Mouse (Mus musculus): ENCODE data around the gene Olfr218. TPM values are rescaled to one million over a fixed set of nuclear protein-coding genes. Genes with fewer than 3 reads are reported as not detected.
"Not testable (repeated sequence)": the region's sequence is repeated elsewhere in the genome, so short reads cannot be mapped to it uniquely, and the experiment has no call there.

Gene Olfr218
- not detected in 2 replicates for polyA plus RNA-seq (2015; fragmentation: Nextera tagmentation; extraction: Ambion mirVana)

DNA sequence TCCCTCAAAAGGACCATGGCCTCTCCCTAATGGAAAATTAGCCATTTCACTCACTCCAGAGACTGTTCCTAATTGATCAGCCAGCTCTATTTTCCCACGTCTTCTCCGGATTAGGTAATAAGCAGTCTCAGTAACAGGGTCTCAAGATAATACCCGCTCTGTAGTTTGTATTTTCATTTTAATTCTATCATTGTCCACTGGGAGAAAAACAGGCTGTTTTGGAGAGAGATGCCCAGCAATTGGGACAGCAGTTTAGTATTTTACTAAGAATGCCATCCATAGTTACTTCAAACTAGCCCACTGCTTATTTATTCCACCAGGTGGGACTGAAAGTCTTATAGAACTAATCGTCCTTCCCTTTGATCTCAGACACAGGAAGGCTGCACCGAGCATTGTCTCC is at the start of gene Olfr218:
Gene Olfr218, plus strand, starts transcription at position 301 of the 400 bp plus-strand sequence.
- ATAC-seq, result no peak
- WGBS, result 75% methylated on average over 5 of the region's 5 CpGs
- H3K9ac ChIP-seq, result no peak within 1 kb of the TSS

DNA sequence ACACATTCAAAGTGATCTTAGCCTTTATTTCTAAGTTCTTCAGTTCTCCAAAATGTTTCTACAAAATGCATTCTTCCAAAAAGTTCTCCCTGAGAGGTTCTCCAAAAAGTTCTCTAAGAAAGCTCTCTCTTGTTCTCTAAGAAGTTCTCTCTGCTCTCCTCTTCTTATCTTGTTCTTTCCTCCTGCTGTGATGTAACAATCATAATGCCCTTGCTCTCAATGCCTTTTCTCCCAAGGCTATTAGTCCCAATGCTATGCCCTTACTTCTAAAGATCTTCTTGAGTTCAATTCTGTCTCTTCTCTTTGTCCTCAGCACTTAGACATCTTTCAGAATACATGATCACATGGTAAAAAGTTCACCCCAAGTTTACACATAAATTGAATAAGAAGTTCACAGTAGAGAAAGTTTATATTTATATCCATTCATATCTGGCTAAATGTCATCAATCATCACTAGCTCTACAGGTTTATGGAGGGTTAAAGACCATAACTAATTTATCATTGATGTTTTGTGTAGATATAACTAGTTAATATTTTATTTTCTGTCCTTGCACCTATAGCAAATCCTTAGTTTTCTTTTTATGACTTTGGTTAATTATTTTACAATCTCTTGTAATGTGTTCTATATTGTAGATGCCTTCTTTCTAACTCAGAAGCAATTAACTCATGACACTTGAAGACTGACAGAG is 23.3 kb upstream of the Olfr218 start:
- Histone ChIP-seq H3K36me3 (no peaks in the 10 kb centered on the region), H3K4me2 (replicated peaks) (no peak overlapping the region), H3K9ac (no peak overlapping the region), H3K4me1 (replicated peaks) (no peaks in the 10 kb centered on the region), H3K9me3 (no peaks in the 10 kb centered on the region), H3K27ac (no peak overlapping the region), H3K27me3 (replicated peaks) (no peaks in the 10 kb centered on the region), H3K4me3 (replicated peaks) (no peak overlapping the region)
- ATAC-seq, result peak; percentile 85

More for the DNA sequence above, at the start of gene Olfr218:
- no peak within 1 kb of the TSS for H3K27ac ChIP-seq
- H3K36me3 ChIP-seq, result no peaks in the 10 kb centered on the region
- no peaks in the 10 kb centered on the region for H3K4me1 ChIP-seq (replicated peaks)
- H3K9me3 ChIP-seq, result no peaks in the 10 kb centered on the region
- H3K4me3 ChIP-seq (replicated peaks), result no peak within 1 kb of the TSS
- no peak within 1 kb of the TSS for H3K4me2 ChIP-seq (replicated peaks)
- no peaks in the 10 kb centered on the region for H3K27me3 ChIP-seq (replicated peaks)

DNA sequence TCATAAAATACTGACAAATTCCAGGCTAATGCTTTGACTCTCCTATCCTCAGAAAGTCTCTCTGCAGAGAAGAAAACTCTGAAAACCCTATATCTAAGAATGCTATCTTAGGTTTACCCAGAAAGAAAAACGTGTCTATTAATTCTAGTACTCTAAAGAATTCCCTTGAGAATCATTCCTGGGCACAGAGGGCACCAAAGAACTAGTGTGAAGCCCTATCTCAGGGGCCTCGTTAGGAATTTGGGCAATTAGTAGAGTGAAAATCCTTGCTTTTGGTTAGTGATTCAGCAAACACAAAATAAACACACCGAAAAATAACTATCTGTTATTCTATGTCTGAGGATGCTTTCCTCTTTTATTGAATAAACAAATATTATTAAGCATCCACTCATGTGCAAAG is 7.1 kb upstream of the Olfr218 start, which contains the start of gene Olfr1406:
Gene Olfr1406, minus strand, starts transcription at position 101 of the 400 bp plus-strand sequence.
- Histone ChIP-seq H3K27me3 (replicated peaks) (no peaks in the 10 kb centered on the region), H3K4me3 (replicated peaks) (no peak within 1 kb of the TSS), H3K36me3 (no peaks in the 10 kb centered on the region), H3K4me1 (replicated peaks) (no peaks in the 10 kb centered on the region), H3K9ac (no peak within 1 kb of the TSS), H3K4me2 (replicated peaks) (no peak within 1 kb of the TSS), H3K27ac (no peak within 1 kb of the TSS), H3K9me3 (no peaks in the 10 kb centered on the region)
- ATAC-seq, result no peak
- 65% methylated on average over 3 of the region's 3 CpGs for WGBS

DNA sequence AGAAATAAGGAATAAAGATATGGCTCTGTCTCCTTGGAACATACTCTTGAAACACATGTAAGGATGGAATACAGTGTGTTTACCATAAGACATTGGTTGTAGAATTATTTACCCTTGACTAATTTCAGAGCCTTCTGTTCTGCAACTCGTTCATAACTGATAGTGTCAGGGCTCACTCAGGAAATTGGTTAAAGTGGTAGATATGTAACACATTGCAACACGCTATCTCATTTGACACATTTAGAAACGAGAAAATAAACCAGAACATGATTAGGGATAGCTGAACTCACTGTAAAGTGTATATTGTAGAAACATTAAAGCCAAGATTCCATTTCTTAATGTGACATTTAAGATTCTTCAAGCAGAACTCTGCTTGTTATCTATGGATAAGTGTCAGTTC is 5.5 kb upstream of the Olfr218 start:
- Histone ChIP-seq H3K27ac (no peak overlapping the region), H3K27me3 (replicated peaks) (no peaks in the 10 kb centered on the region), H3K4me3 (replicated peaks) (no peak overlapping the region), H3K9me3 (no peaks in the 10 kb centered on the region), H3K9ac (no peak overlapping the region), H3K4me2 (replicated peaks) (no peak overlapping the region), H3K4me1 (replicated peaks) (no peaks in the 10 kb centered on the region), H3K36me3 (no peaks in the 10 kb centered on the region)
- ATAC-seq, result no peak
- WGBS, result 69% methylated on average over 3 of the region's 3 CpGs

DNA sequence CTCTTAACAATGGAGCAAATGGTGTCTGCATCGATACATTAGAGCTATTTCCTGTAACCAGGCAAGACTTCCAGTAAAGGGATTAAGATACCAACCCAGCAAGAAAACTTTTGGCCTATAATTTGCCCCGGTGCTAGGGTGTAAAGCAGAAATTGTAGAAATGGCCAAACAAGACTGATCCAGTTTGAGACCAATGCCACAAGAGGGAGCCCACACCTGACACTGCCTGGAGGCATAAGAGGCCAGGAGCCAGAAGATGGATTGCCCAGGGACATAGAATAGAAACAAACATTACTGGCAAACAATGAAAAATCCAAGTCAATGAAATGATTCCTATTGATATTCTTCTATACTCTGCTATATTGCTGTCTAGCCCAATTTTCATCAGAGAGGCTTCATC is 1.2 kb upstream of the Olfr218 start:
- Histone ChIP-seq H3K4me2 (replicated peaks) (no peak overlapping the region), H3K9me3 (no peaks in the 10 kb centered on the region), H3K9ac (no peak overlapping the region), H3K36me3 (no peaks in the 10 kb centered on the region), H3K27ac (no peak overlapping the region), H3K4me3 (replicated peaks) (no peak overlapping the region), H3K4me1 (replicated peaks) (no peaks in the 10 kb centered on the region), H3K27me3 (replicated peaks) (no peaks in the 10 kb centered on the region)
- no peak for ATAC-seq
- 77% methylated on average over 2 of the region's 2 CpGs for WGBS

DNA sequence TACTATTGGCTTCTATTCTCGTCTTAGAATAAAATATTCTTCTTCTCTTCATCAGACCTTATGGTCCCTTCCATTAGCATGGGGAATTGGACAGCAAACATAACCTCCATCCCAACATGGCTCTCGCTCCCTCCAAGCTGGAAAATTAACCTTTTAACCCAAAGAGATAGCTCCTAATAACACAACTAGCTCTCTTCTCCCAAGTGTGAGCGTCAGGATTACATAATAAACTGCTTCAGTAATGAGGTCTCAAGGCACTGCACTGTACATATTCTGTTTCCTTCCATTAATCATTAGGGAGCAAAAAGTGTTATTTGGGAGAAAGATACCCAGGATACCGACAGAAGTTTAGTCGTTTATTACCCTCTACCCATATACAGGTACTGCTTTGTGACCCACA is 14.5 kb downstream of the Olfr218 start, which contains the start of gene Olfr1404:
Gene Olfr1404, plus strand, starts transcription at position 301 of the 400 bp plus-strand sequence.
- Histone ChIP-seq H3K4me1 (replicated peaks) (no peaks in the 10 kb centered on the region), H3K9ac (no peak within 1 kb of the TSS), H3K4me3 (replicated peaks) (no peak within 1 kb of the TSS), H3K9me3 (no peaks in the 10 kb centered on the region), H3K36me3 (no peaks in the 10 kb centered on the region), H3K27ac (no peak within 1 kb of the TSS), H3K27me3 (replicated peaks) (no peaks in the 10 kb centered on the region), H3K4me2 (replicated peaks) (no peak within 1 kb of the TSS)
- WGBS, result 74% methylated on average over 5 of the region's 5 CpGs
- ATAC-seq, result no peak

DNA sequence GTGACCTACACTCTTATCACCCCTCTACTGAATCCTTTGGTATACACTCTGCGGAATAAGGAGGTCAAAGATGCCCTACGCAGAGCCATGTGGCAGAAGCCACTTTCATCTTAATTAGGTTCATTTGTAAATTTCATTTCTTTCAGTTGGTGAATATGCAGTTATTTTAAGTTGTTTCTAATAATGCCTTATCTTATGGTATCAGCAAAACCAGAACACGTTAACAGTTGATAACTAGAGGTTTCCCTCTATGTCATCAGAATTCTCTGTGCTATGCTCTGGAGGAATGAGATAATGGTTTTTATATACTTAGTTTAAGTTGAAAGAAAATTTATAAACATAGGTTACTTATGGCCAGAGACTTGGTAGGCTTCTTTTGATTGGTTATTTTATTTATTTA is 18.9 kb downstream of the Olfr218 start:
- Histone ChIP-seq H3K4me3 (replicated peaks) (no peak overlapping the region), H3K4me2 (replicated peaks) (no peak overlapping the region), H3K27ac (no peak overlapping the region), H3K27me3 (replicated peaks) (no peaks in the 10 kb centered on the region), H3K4me1 (replicated peaks) (no peaks in the 10 kb centered on the region), H3K9ac (no peak overlapping the region), H3K36me3 (no peaks in the 10 kb centered on the region), H3K9me3 (no peaks in the 10 kb centered on the region)
- no peak for ATAC-seq
- 84% methylated on average over 3 of the region's 3 CpGs for WGBS

DNA sequence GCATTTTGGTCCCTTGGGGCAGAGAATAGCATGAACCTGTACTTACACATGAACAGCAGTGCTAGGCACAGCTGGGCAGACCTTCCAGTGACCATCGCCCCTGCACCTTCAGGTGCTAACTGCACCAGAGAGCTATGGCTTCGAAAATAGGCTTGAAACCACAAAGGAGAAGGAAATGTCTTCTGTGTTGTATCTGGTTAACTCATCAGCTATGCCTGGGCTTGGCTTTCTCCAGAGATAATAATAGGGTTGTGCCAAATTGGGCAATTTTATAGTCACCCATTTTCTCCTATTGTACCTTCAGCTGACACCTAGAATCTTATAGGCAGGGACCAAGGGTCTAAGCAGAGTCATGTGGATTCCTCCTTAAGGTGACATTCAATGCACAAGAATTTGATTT is 29.5 kb downstream of the Olfr218 start, which contains the start of gene Fcer1a:
Gene Fcer1a, minus strand, starts transcription at position 134 of the 400 bp plus-strand sequence.
- WGBS, result 73% methylated on average over 2 of the region's 2 CpGs
- Histone ChIP-seq H3K4me1 (replicated peaks) (no peaks in the 10 kb centered on the region), H3K4me2 (replicated peaks) (no peak within 1 kb of the TSS), H3K27me3 (replicated peaks) (no peaks in the 10 kb centered on the region), H3K27ac (no peak within 1 kb of the TSS), H3K36me3 (no peaks in the 10 kb centered on the region), H3K9me3 (no peaks in the 10 kb centered on the region), H3K4me3 (replicated peaks) (no peak within 1 kb of the TSS), H3K9ac (no peak within 1 kb of the TSS)
- ATAC-seq, result no peak

DNA sequence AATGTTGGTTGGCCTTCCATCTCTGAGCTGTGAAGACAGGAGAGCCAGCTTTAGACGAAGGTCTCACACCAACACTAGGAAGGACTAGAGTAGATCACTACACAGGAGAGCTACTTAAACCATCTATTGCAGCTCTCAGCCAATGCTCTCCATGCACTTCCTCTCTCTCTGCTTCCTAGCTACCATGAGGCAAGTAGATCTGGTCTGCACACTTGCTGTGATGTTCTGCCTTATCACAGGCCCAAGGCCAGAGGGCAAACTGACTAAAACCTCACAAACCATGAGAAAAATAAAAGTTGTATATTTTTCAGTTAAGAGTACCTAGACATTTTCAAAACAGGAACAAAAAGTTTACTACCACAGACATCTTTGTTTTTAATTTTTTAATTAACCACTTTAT is 39.4 kb downstream of the Olfr218 start:
- not testable (repeated sequence) for H3K9me3 ChIP-seq; H3K27me3 ChIP-seq (replicated peaks); H3K36me3 ChIP-seq; H3K4me2 ChIP-seq (replicated peaks); H3K4me3 ChIP-seq (replicated peaks); H3K9ac ChIP-seq; H3K4me1 ChIP-seq (replicated peaks); H3K27ac ChIP-seq; ATAC-seq
- 82% methylated on average over 1 of the region's 1 CpGs for WGBS

DNA sequence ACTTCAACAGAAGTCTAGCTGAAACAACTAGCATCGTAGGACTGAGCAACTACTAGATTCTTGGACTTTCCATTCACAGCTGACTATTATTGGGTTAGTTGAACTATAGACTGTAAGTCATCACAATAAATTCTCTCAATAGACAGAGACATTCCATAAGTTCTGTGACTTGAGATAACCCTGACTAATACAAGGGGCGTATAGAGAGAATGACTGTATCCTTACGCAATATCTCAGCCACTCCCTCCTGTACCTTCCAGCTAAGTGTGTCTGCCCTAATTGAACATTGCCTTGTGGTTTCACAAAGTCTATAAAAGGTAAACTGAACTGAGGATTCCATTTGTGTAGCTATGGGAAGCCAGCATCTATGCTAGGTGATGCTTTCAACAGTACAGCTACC is 52.3 kb downstream of the Olfr218 start:
- H3K4me1 ChIP-seq (replicated peaks), result no peaks in the 10 kb centered on the region
- no peak overlapping the region for H3K4me3 ChIP-seq (replicated peaks)
- H3K9me3 ChIP-seq, result no peaks in the 10 kb centered on the region
- no peak overlapping the region for H3K27ac ChIP-seq
- 80% methylated on average over 3 of the region's 3 CpGs for WGBS
- H3K27me3 ChIP-seq (replicated peaks), result no peaks in the 10 kb centered on the region
- ATAC-seq, result peak; percentile 94
- H3K36me3 ChIP-seq, result no peaks in the 10 kb centered on the region
- no peak overlapping the region for H3K4me2 ChIP-seq (replicated peaks)
- H3K9ac ChIP-seq, result no peak overlapping the region

Other genes with a start within 250 kb of the Olfr218 start
- gene Olfr16, start 247.4 kb upstream of the Olfr218 start, polyA plus RNA-seq (2015; fragmentation: Nextera tagmentation; extraction: Ambion mirVana), result not detected in 2 replicates
- gene Olfr1408, start 60.4 kb upstream of the Olfr218 start, polyA plus RNA-seq (2015; fragmentation: Nextera tagmentation; extraction: Ambion mirVana), result not detected in 2 replicates
- not detected in 2 replicates for gene Olfr1406, start 7.2 kb upstream of the Olfr218 start, polyA plus RNA-seq (2015; fragmentation: Nextera tagmentation; extraction: Ambion mirVana)
- gene Olfr1404, start 14.6 kb downstream of the Olfr218 start, polyA plus RNA-seq (2015; fragmentation: Nextera tagmentation; extraction: Ambion mirVana), result not detected in 2 replicates
- gene Fcer1a, start 29.4 kb downstream of the Olfr218 start, polyA plus RNA-seq (2015; fragmentation: Nextera tagmentation; extraction: Ambion mirVana), result 0.23 TPM in 1 of 2 replicates, not detected in the other
- gene Olfr418, start 68.2 kb downstream of the Olfr218 start, polyA plus RNA-seq (2015; fragmentation: Nextera tagmentation; extraction: Ambion mirVana), result not detected in 2 replicates
- not detected in 2 replicates for gene Mptx2, start 80.0 kb downstream of the Olfr218 start, polyA plus RNA-seq (2015; fragmentation: Nextera tagmentation; extraction: Ambion mirVana)
- 2.1 and 2.6 TPM in 2 replicates for gene Ackr1, start 135.9 kb downstream of the Olfr218 start, polyA plus RNA-seq (2015; fragmentation: Nextera tagmentation; extraction: Ambion mirVana)
- 3.7 and 4.4 TPM in 2 replicates for gene Aim2, start 153.1 kb downstream of the Olfr218 start, polyA plus RNA-seq (2015; fragmentation: Nextera tagmentation; extraction: Ambion mirVana)
- gene Cadm3, start 169.9 kb downstream of the Olfr218 start, polyA plus RNA-seq (2015; fragmentation: Nextera tagmentation; extraction: Ambion mirVana), result 2.2 and 2.4 TPM in 2 replicates